In the genomic region with DNA sequence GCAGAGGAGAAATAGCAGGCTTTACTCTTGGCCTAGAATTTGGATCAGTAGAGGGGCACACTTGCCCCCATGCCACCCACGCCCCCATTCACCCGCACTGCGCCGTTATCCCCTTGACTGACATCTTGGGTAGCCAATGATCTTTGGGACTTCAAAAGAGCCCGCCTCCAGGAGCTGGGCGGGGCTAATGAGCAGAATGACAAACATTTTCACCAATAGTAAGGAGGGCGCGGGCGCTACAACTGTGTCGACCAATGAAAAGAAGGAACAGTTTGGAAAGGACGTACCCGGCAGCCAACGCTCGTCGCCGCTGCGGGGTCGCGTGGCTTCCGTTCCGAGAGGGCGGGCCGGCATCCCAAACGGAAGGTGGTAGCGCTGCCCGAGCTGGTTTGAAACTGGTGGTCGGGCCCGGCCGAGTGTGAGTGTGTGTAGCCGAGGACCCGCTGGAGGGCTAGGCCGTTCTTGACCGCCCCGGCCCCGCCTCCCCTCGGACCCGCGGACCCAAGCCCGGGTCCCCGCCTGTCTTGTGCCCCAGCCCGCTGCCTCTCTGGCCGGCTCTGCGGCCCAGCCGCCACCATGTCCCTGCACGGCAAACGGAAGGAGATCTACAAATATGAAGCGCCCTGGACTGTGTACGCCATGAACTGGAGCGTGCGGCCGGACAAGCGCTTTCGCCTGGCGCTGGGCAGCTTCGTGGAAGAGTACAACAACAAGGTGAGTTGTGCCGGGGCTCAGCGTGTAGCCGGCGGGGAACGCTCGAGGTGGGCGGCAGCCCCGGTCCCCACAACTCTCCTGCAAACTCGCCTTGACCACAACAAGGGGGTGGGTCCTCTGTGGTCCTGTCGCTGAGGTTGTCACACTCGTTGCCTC, we compare ENCODE assay signal across 8 mouse cellular contexts. TPM values are rescaled to one million over a fixed set of nuclear protein-coding genes. Genes with fewer than 3 reads are reported as not detected.
DNase-seq lines count a peak whose midpoint lies in the region; ATAC-seq lines count a peak whose summit lies in the region.

A gene (plus strand): TSS at position 325 of the 870 bp plus-strand sequence.

- no peaks in the 10 kb centered on the region for H3K36me3 ChIP-seq in hindbrain, embryonic 15.5 days

- peak; percentile 97 for DNase-seq in T-cell, adult 2 months (ENCODE audit: low spot score)
- peak; percentile 96 to 100 for DNase-seq in cerebellum, postnatal 36 days
- peak; percentile 100 for DNase-seq in frontal cortex, postnatal 36 days (ENCODE audit: low spot score in 2 of 2)
- DNase-seq in left cerebral cortex, adult 11 months (ENCODE audit: low spot score): peak; percentile 97
- DNase-seq in lung, postnatal 4 days: peak; percentile 97 to 98
- peak; percentile 98 for DNase-seq in retina, postnatal 7 days (ENCODE audit: low read depth, low spot score)
- DNase-seq in urinary bladder, adult 2 months (ENCODE audit: low spot score): peak; percentile 90

- peaks cover 36% of the 10 kb centered on the region for H3K4me1 ChIP-seq in hindbrain, embryonic 15.5 days (replicated peaks)

- no peaks in the 10 kb centered on the region for H3K27me3 ChIP-seq in hindbrain, embryonic 15.5 days

- no peaks in the 10 kb centered on the region for H3K9me3 ChIP-seq in hindbrain, embryonic 15.5 days

- ATAC-seq in hindbrain, embryonic 15.5 days (ENCODE audit: low FRiP score, low read depth): peak; percentile 98

- WGBS in hindbrain, embryonic 15.5 days: under 1% methylated on average over 66 of the region's 66 CpGs

- H3K4me3 ChIP-seq in hindbrain, embryonic 15.5 days: peak within 1 kb of the TSS; percentile 92

- peak within 1 kb of the TSS; percentile 94 for H3K27ac ChIP-seq in hindbrain, embryonic 15.5 days (replicated peaks)

- H3K9ac ChIP-seq in hindbrain, embryonic 15.5 days: peak within 1 kb of the TSS; percentile 88

- peak within 1 kb of the TSS; percentile 78 for H3K4me2 ChIP-seq in hindbrain, embryonic 15.5 days

RNA-seq across cellular contexts. Expression of the gene that starts here (rescaled TPM):
- polyA plus RNA-seq in hindbrain, embryonic 15.5 days (2015; fragmentation: Nextera tagmentation; extraction: Ambion mirVana): 154 and 158 TPM in 2 replicates
- 38.9 and 40.4 TPM in 2 replicates for polyA plus RNA-seq in urinary bladder, adult 2 months (2012; rRNA removed)

Comparison
In these comparisons a context has a peak if more than half of its experiments do, and no peak if none do; other contexts are left out.
1. Peak in every context shown above with its lines: DNase-seq, ATAC-seq, H3K4me3 ChIP-seq and H3K27ac ChIP-seq.